13 mouse cellular contexts compared by ENCODE assay signal in genomic region chr17:31328466-31328865, GRCm38 (mm10). TPM values are rescaled to one million over a fixed set of nuclear protein-coding genes. Genes with fewer than 3 reads are reported as not detected.
DNase-seq lines count a peak whose midpoint lies in the region; ATAC-seq and TF ChIP-seq lines count a peak whose summit lies in the region.
"Had no signal": no experiment of that assay in that cellular context is flagged by ENCODE, and none has a peak within 500 bp of the region (broad histone marks: within the 10 kb centered on the region; RNA-seq: fewer than 3 reads in every experiment).

No protein-coding gene starts in this region.

- no peak overlapping the region for H3K27ac ChIP-seq in intestine, embryonic 16.5 days (ENCODE audit: low read length)
- no peak overlapping the region for H3K27ac ChIP-seq in intestine, embryonic 15.5 days
- H3K27ac ChIP-seq in midbrain, embryonic 15.5 days: no peak overlapping the region
- no peak overlapping the region for H3K27ac ChIP-seq in midbrain, embryonic 13.5 days
- no peak overlapping the region for H3K27ac ChIP-seq in MEL (ENCODE audit: control insufficient read depth, low read depth, low read length)
- H3K27ac ChIP-seq in midbrain, postnatal 0 days (ENCODE audit: low read depth, low read length): no peak overlapping the region

- peaks cover 19% of the 10 kb centered on the region for H3K4me1 ChIP-seq in intestine, embryonic 16.5 days (ENCODE audit: control insufficient read depth, insufficient read depth, low read length)
- H3K4me1 ChIP-seq in intestine, embryonic 15.5 days (replicated peaks): peaks cover 22% of the 10 kb centered on the region
- peaks cover 13% of the 10 kb centered on the region for H3K4me1 ChIP-seq in midbrain, embryonic 15.5 days
- H3K4me1 ChIP-seq in midbrain, embryonic 13.5 days (replicated peaks): peaks cover 15% of the 10 kb centered on the region
- H3K4me1 ChIP-seq in MEL (ENCODE audit: control insufficient read depth in 1 of 2, insufficient read depth in 2 of 2, low read length in 2 of 2): no peaks in the 10 kb centered on the region
- H3K4me1 ChIP-seq in midbrain, postnatal 0 days (ENCODE audit: insufficient read depth, low read length): no peaks in the 10 kb centered on the region

- no peak overlapping the region for H3K4me3 ChIP-seq in intestine, embryonic 16.5 days (ENCODE audit: low read length)
- no peak overlapping the region for H3K4me3 ChIP-seq in intestine, embryonic 15.5 days (replicated peaks)
- no peak overlapping the region for H3K4me3 ChIP-seq in midbrain, embryonic 15.5 days
- no peak overlapping the region for H3K4me3 ChIP-seq in midbrain, embryonic 13.5 days (replicated peaks)
- no peak overlapping the region for H3K4me3 ChIP-seq in MEL (ENCODE audit: control insufficient read depth in 1 of 2, insufficient read depth in 1 of 2, low read depth in 2 of 2, low read length in 2 of 2)
- no peak overlapping the region for H3K4me3 ChIP-seq in midbrain, postnatal 0 days (ENCODE audit: low read depth, low read length)
- H3K4me3 ChIP-seq: erythroblast, embryonic 14.5 days had no signal

- no peak for DNase-seq in MEL (ENCODE audit: low read depth, low spot score)
- peak; percentile 33 for DNase-seq in midbrain, postnatal 0 days (ENCODE audit: low spot score)
- no peak for DNase-seq in retina, embryonic 14.5 days (ENCODE audit: low spot score)
- DNase-seq in yolk sac, embryonic 10.5 days (ENCODE audit: low spot score): no peak
- DNase-seq: adrenal gland, postnatal 14 days; cerebellum, adult 9-11 months; gastrocnemius, postnatal 10 days; heart, postnatal 10 days had no signal

- no peak for TF ChIP-seq POLR2A in MEL (IDR thresholded peaks at IDR 0.05; ENCODE audit: control insufficient read depth in 1 of 2, insufficient read depth in 1 of 2, low read depth in 1 of 2, low read length in 2 of 2, poor library complexity in 1 of 2)

- H3K27me3 ChIP-seq in intestine, embryonic 16.5 days (replicated peaks; ENCODE audit: control insufficient read depth, insufficient read depth, low read length): no peaks in the 10 kb centered on the region
- H3K27me3 ChIP-seq in intestine, embryonic 15.5 days (replicated peaks): no peaks in the 10 kb centered on the region
- H3K27me3 ChIP-seq in midbrain, embryonic 15.5 days (replicated peaks): no peaks in the 10 kb centered on the region
- peaks cover 5% of the 10 kb centered on the region; the same call in 1 of the 2 replicates for H3K27me3 ChIP-seq in midbrain, embryonic 13.5 days
- H3K27me3 ChIP-seq in MEL (ENCODE audit: control insufficient read depth in 1 of 2, insufficient read depth in 2 of 2, low read length in 2 of 2): no peaks in the 10 kb centered on the region
- H3K27me3 ChIP-seq in midbrain, postnatal 0 days (ENCODE audit: insufficient read depth, low read length): no peaks in the 10 kb centered on the region

- no peaks in the 10 kb centered on the region for H3K79me2 ChIP-seq in MEL (ENCODE audit: control insufficient read depth, insufficient read depth, low read length, poor library complexity)

- H3K4me2 ChIP-seq in intestine, embryonic 16.5 days (ENCODE audit: low read depth, low read length): no peak overlapping the region
- H3K4me2 ChIP-seq in intestine, embryonic 15.5 days (replicated peaks): no peak overlapping the region
- H3K4me2 ChIP-seq in midbrain, embryonic 15.5 days: no peak overlapping the region
- H3K4me2 ChIP-seq in midbrain, embryonic 13.5 days (replicated peaks): no peak overlapping the region
- H3K4me2 ChIP-seq in midbrain, postnatal 0 days (ENCODE audit: low read depth, low read length, poor library complexity, severe bottlenecking): no peak overlapping the region

- H3K36me3 ChIP-seq in intestine, embryonic 16.5 days (ENCODE audit: control insufficient read depth, insufficient read depth, low read length): no peaks in the 10 kb centered on the region
- no peaks in the 10 kb centered on the region for H3K36me3 ChIP-seq in intestine, embryonic 15.5 days
- H3K36me3 ChIP-seq in midbrain, embryonic 15.5 days (replicated peaks): no peaks in the 10 kb centered on the region
- H3K36me3 ChIP-seq in midbrain, embryonic 13.5 days: peaks cover 7% of the 10 kb centered on the region; the same call in 1 of the 2 replicates
- no peaks in the 10 kb centered on the region; a peak in 1 of 4 replicates for H3K36me3 ChIP-seq in MEL (ENCODE audit: control insufficient read depth in 1 of 2, insufficient read depth in 2 of 2, low read length in 2 of 2)
- no peaks in the 10 kb centered on the region for H3K36me3 ChIP-seq in midbrain, postnatal 0 days (ENCODE audit: insufficient read depth, low read length)

- no peak for TF ChIP-seq EP300 in MEL (IDR thresholded peaks at IDR 0.05; ENCODE audit: low read depth in 1 of 2, low read length in 2 of 2)

- peak in 2 of 3 experiments; percentile 17 to 31; a peak in 4 of 6 replicates for TF ChIP-seq CTCF in MEL (IDR thresholded peaks at IDR 0.05 in 2 of 3, conservative IDR thresholded peaks at IDR 0.05 in 1 of 3; ENCODE audit: control insufficient read depth in 1 of 3, insufficient read depth in 1 of 3, low read depth in 2 of 3, low read length in 3 of 3, poor library complexity in 1 of 3, severe bottlenecking in 1 of 3)
- TF ChIP-seq CTCF in midbrain, postnatal 0 days (IDR thresholded peaks at IDR 0.05): peak; percentile 74

- H3K9me3 ChIP-seq in intestine, embryonic 16.5 days (ENCODE audit: control insufficient read depth, low read length): no peaks in the 10 kb centered on the region
- H3K9me3 ChIP-seq in intestine, embryonic 15.5 days: no peaks in the 10 kb centered on the region
- H3K9me3 ChIP-seq in midbrain, embryonic 15.5 days: no peaks in the 10 kb centered on the region
- no peaks in the 10 kb centered on the region for H3K9me3 ChIP-seq in midbrain, embryonic 13.5 days
- H3K9me3 ChIP-seq in MEL (replicated peaks; ENCODE audit: insufficient read depth, low read length): no peaks in the 10 kb centered on the region
- H3K9me3 ChIP-seq in midbrain, postnatal 0 days (ENCODE audit: low read length): no peaks in the 10 kb centered on the region

- 66% methylated on average over 4 of the region's 4 CpGs for WGBS in intestine, embryonic 16.5 days
- 49% methylated on average over 4 of the region's 4 CpGs for WGBS in intestine, embryonic 15.5 days
- 70% methylated on average over 4 of the region's 4 CpGs for WGBS in midbrain, embryonic 15.5 days
- WGBS in midbrain, embryonic 13.5 days: 73% methylated on average over 4 of the region's 4 CpGs
- 77% methylated on average over 4 of the region's 4 CpGs for WGBS in midbrain, postnatal 0 days

- no peak; the same call in 1 of the 2 replicates for TF ChIP-seq RAD21 in MEL (IDR thresholded peaks at IDR 0.05; ENCODE audit: low read depth, low read length)

- no peak overlapping the region for H3K9ac ChIP-seq in intestine, embryonic 16.5 days (ENCODE audit: low read depth, low read length)
- no peak overlapping the region for H3K9ac ChIP-seq in intestine, embryonic 15.5 days
- H3K9ac ChIP-seq in midbrain, embryonic 15.5 days: no peak overlapping the region
- H3K9ac ChIP-seq in midbrain, embryonic 13.5 days (replicated peaks): no peak overlapping the region
- H3K9ac ChIP-seq in MEL (ENCODE audit: control insufficient read depth, low read depth, low read length, poor library complexity, severe bottlenecking): no peak overlapping the region
- no peak overlapping the region for H3K9ac ChIP-seq in midbrain, postnatal 0 days (replicated peaks; ENCODE audit: low read length, poor library complexity, severe bottlenecking)

- ATAC-seq in intestine, embryonic 16.5 days: 0 out of 2 replicates have a peak, but pooled peaks have one; percentile 31
- no peak for ATAC-seq in intestine, embryonic 15.5 days
- 0 out of 2 replicates have a peak, but pooled peaks have one; percentile 46 for ATAC-seq in midbrain, embryonic 15.5 days (replicated peaks)
- ATAC-seq in midbrain, embryonic 13.5 days: no peak
- ATAC-seq in midbrain, postnatal 0 days (ENCODE audit: low FRiP score): 0 out of 2 replicates have a peak, but pooled peaks have one; percentile 44

RNA-seq across cellular contexts. Expression of gene Slc37a1, which starts 41.9 kb away (rescaled TPM):
- 21.1 and 21.5 TPM in 2 replicates for polyA plus RNA-seq in intestine, embryonic 16.5 days (2015; fragmentation: Nextera tagmentation; extraction: Ambion mirVana)
- polyA plus RNA-seq in intestine, embryonic 15.5 days (2015; fragmentation: Nextera tagmentation; extraction: Ambion mirVana): 18.4 and 22.7 TPM in 2 replicates
- 12.8 and 13.4 TPM in 2 replicates for polyA plus RNA-seq in midbrain, embryonic 15.5 days (2015; fragmentation: Nextera tagmentation; extraction: Ambion mirVana)
- polyA plus RNA-seq in midbrain, embryonic 13.5 days (2015; fragmentation: Nextera tagmentation; extraction: Ambion mirVana): 11.4 and 17.4 TPM in 2 replicates
- 10.3 and 15.0 TPM in 2 replicates for total RNA-seq in MEL (2012; rRNA removed)
- 10 to 100 TPM in 1 of 2 experiments, not detected in 1; 14.2 TPM for polyA plus RNA-seq in MEL (2012; ENCODE audit: insufficient read depth in 1 of 2, insufficient read length in 2 of 2, low read depth in 1 of 2, low replicate concordance in 2 of 2, missing spikeins in 1 of 2)
- 11.0 and 12.7 TPM in 2 replicates for total RNA-seq in midbrain, postnatal 0 days (2014; rRNA removed)
- polyA plus RNA-seq in midbrain, postnatal 0 days (2015; fragmentation: Nextera tagmentation; extraction: Ambion mirVana): 6.9 and 7.6 TPM in 2 replicates

RNA-seq across cellular contexts. Expression of gene Rsph1, which starts 51.3 kb away (rescaled TPM):
- polyA plus RNA-seq in intestine, embryonic 16.5 days (2015; fragmentation: Nextera tagmentation; extraction: Ambion mirVana): 0.88 and 0.94 TPM in 2 replicates
- polyA plus RNA-seq in intestine, embryonic 15.5 days (2015; fragmentation: Nextera tagmentation; extraction: Ambion mirVana): 1.1 and 1.3 TPM in 2 replicates
- polyA plus RNA-seq in midbrain, embryonic 15.5 days (2015; fragmentation: Nextera tagmentation; extraction: Ambion mirVana): 4.7 and 6.4 TPM in 2 replicates
- polyA plus RNA-seq in midbrain, embryonic 13.5 days (2015; fragmentation: Nextera tagmentation; extraction: Ambion mirVana): 2.4 and 2.7 TPM in 2 replicates
- total RNA-seq in MEL (2012; rRNA removed): 1.3 and 2.0 TPM in 2 replicates
- 1 to 10 TPM in 1 of 2 experiments, not detected in 1; 3.6 TPM for polyA plus RNA-seq in MEL (2012; ENCODE audit: insufficient read depth in 1 of 2, insufficient read length in 2 of 2, low read depth in 1 of 2, low replicate concordance in 2 of 2, missing spikeins in 1 of 2)
- total RNA-seq in midbrain, postnatal 0 days (2014; rRNA removed): 2.8 and 3.5 TPM in 2 replicates
- 6.0 and 8.5 TPM in 2 replicates for polyA plus RNA-seq in midbrain, postnatal 0 days (2015; fragmentation: Nextera tagmentation; extraction: Ambion mirVana)
- polyA plus RNA-seq: erythroblast, embryonic 14.5 days had no signal

RNA-seq across cellular contexts. Expression of gene Pde9a, which starts 57.5 kb away (rescaled TPM):
- 62.5 and 65.2 TPM in 2 replicates for polyA plus RNA-seq in intestine, embryonic 16.5 days (2015; fragmentation: Nextera tagmentation; extraction: Ambion mirVana)
- polyA plus RNA-seq in intestine, embryonic 15.5 days (2015; fragmentation: Nextera tagmentation; extraction: Ambion mirVana): 52.0 and 55.3 TPM in 2 replicates
- 36.1 and 38.1 TPM in 2 replicates for polyA plus RNA-seq in midbrain, embryonic 15.5 days (2015; fragmentation: Nextera tagmentation; extraction: Ambion mirVana)
- 42.0 and 46.2 TPM in 2 replicates for polyA plus RNA-seq in midbrain, embryonic 13.5 days (2015; fragmentation: Nextera tagmentation; extraction: Ambion mirVana)
- 0.20 TPM in 1 of 2 replicates, not detected in the other for total RNA-seq in MEL (2012; rRNA removed)
- polyA plus RNA-seq in MEL (2012; ENCODE audit: insufficient read depth in 1 of 2, insufficient read length in 2 of 2, low read depth in 1 of 2, low replicate concordance in 2 of 2, missing spikeins in 1 of 2): under 1 TPM in 1 of 2 experiments, not detected in 1; 0.56 TPM
- total RNA-seq in midbrain, postnatal 0 days (2014; rRNA removed): 27.3 and 40.2 TPM in 2 replicates
- polyA plus RNA-seq in midbrain, postnatal 0 days (2015; fragmentation: Nextera tagmentation; extraction: Ambion mirVana): 32.2 and 36.4 TPM in 2 replicates
- polyA plus RNA-seq: erythroblast, embryonic 14.5 days had no signal

Comparison
In these comparisons a context has a peak if more than half of its experiments do, and no peak if none do; other contexts are left out.
1. ATAC-seq: peak in intestine, embryonic 16.5 days (single experiment), midbrain, embryonic 15.5 days (single experiment) and midbrain, postnatal 0 days (single experiment); none in intestine, embryonic 15.5 days (single experiment) and midbrain, embryonic 13.5 days (single experiment).
2. RNA of gene Pde9a, which starts 57.5 kb away (polyA plus RNA-seq): 62.5 to 65.2 TPM in intestine, embryonic 16.5 days, 52.0 to 55.3 TPM in intestine, embryonic 15.5 days, 42.0 to 46.2 TPM in midbrain, embryonic 13.5 days, 36.1 to 38.1 TPM in midbrain, embryonic 15.5 days and 32.2 to 36.4 TPM in midbrain, postnatal 0 days; 0.56 TPM in MEL; every median in the first group is over 10 times any median in the second.